Mouse (Mus musculus): ENCODE results near the gene Bcr.

- TF ChIP-seq CTCF (IDR thresholded peaks at IDR 0.05; ENCODE audit: control insufficient read depth, insufficient read depth, insufficient replicate concordance, low read depth, low read length), result no peak
- no peak for TF ChIP-seq POLR2A (IDR thresholded peaks at IDR 0.05; ENCODE audit: control insufficient read depth, low read depth, low read length)
Observed at GRCm38 (mm10) chr10:75051364-75052074, 8.9 kb upstream of the Bcr start.

Measured in testis, adult 2 months (tissue).